Mouse (Mus musculus): ENCODE results near the gene Zfp882.
"Not testable (repeated sequence)": the region's sequence is repeated elsewhere in the genome, so short reads cannot be mapped to it uniquely, and the experiment has no call there.

The Zfp882 gene

DNA sequence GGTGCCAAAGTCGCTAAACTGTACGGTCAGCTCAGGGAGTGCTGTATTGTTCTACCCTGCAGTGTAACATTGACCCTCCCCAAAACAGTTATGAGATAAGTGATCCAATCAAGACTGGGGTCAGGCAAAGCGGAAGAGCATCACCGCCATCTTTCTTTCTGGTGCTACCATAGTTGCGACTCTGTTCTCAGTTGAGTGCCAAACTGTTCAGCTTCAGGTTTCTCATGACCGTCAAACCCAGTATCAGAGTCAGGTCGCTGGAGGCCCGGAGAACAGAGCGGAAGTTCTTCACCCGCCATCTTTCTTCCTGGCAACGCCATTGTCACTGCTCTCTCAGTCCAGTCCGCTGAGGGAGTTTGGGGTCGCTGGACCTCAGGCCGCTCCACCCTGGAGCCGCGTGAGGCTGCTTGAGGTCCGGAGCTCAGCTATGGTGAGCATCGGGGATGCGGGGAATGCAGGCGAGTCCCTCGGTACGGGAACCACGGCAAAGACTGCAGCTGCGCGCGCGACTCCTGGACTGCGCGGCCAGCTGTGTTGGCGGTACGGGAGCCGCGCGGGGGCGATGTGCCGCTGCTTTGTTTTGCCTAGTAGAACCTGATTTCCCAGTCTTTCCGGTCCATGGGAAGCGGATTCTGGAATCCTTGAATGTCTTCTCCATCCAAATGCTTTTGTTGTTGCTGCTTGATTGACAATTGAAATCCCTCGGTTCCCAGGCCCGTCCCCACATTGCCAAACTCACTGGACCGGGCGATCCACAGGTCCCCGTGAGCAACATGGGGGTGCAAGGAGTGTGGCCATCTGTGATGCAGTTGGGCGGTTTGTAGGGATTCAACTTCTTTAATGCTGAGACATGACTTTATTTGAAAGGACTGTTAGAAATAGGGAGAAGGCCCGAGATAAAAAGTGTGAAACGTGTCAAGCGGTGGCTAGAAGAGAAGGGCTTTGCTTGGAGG lies at the start of gene Zfp882, which contains the start of gene Zfp617:
Gene Zfp882, plus strand, starts transcription at position 300 of the 953 bp plus-strand sequence.
Gene Zfp617, plus strand, starts transcription at position 327 of the 953 bp plus-strand sequence.
- in situ Hi-C loops (cut with MboI, MseI) = no loop called here

DNA sequence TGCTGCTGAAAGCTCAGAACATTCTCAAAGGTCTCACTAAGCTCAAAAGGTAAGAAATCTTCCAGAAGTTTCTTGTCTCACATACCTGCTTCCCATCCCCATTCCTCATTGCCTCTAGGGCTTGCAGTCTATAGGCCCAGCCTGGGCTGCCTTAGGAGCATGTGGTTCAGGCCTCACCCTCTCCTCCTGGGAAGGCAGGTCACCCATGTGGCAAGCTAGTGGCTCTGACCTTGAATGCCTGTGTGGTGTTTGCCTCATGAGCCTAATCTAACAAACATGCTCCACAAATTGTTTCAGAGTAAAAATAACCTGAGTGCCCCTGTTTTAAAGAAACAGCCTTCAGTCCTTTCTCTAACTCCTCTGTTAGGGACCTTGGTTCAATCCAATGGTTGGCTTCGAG lies 46.9 kb upstream of the Zfp882 start:
- in situ Hi-C loops (cut with MboI, MseI) = not testable (repeated sequence)

GRCm38 (mm10) chr8:71862038-71862437 lies 46.4 kb upstream of the Zfp882 start:
- in situ Hi-C loops (cut with MboI, MseI) = not testable (repeated sequence)

- in situ Hi-C loops (cut with MboI, MseI) = no loop called here
These were observed 26.7 kb upstream of the Zfp882 start, which contains the start of gene Zfp709 for GRCm38 (mm10) chr8:71881618-71882274. Zfp709 (plus strand) TSS chr8:71882019.

DNA sequence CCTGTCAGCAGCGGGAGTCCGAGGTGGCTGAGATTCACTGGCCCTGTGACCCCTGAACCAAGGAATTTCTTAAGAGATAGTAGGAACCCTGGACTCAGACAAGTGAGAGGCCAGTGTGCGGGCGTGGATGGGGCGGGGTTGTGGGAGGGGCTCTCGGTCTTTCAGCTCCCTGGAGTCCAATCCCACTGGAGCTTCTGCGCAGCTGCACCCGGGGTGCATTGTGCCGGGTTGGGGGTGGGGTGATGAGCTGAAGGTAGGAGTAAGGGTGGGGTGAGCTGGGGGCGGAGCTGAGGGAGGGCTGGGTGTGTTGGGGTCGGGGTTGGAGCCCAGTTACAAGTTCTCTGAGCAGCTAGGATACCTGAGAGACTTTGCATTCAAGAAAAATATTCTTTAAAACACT lies 7.7 kb upstream of the Zfp882 start:
- in situ Hi-C loops (cut with MboI, MseI) = loop anchor here (5.0 kb wide), 1 partner anchor 873 kb away; no protein-coding TSS in a partner anchor

GRCm38 (mm10) chr8:71903084-71903483 lies 5.3 kb upstream of the Zfp882 start:
- in situ Hi-C loops (cut with MboI, MseI) = loop anchor here (5.0 kb wide), 1 partner anchor 876 kb away; no protein-coding TSS in a partner anchor

DNA sequence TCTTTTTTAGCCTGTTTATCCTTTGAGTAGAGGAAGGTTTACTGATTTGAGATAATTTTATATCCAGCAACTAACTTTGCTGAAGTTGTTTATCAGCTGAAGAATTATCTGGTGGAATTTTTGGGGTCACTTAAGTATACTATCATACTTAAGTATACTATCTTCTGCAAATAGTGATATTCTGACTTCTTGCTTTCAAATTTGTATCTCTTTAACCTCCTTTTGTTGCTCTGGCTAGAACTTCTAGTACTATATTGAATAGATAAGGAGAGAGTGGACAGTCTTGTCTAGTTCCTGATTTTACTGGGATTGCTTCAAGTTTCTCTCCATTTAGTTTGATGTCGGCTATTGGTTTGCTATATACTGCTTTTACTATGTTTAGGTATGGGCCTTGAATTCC lies 1.6 kb upstream of the Zfp882 start:
- in situ Hi-C loops (cut with MboI, MseI) = no loop called here

DNA sequence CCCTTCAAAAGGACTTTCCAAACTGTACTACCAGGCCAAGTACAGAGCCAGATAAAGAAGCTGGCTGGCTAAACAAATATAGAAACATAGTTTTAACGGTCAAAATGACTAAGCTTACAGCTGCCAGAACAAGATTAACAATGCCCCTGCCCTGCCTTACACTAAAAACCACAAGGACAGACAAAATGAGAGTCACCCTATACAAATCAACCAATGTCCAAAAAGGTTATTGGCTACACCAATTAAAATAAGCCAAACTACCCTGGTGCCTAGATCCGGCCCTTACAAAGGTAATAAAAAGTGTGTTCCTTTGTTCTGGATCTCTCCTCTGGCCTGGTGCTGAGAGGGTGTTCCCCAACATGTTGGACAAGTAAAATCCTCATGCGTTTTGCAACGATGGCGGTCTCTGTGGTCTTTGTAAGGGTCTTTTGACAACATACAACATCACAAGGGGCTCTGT lies 580 bp upstream of the Zfp882 start:
- in situ Hi-C loops (cut with MboI, MseI) = no loop called here

- in situ Hi-C loops (cut with MboI, MseI) = no loop called here
These were observed 3.9 kb downstream of the Zfp882 start for GRCm38 (mm10) chr8:71912286-71912685.

GRCm38 (mm10) chr8:71922567-71923401 lies 14.4 kb downstream of the Zfp882 start:
- in situ Hi-C loops (cut with MboI, MseI) = no loop called here

DNA sequence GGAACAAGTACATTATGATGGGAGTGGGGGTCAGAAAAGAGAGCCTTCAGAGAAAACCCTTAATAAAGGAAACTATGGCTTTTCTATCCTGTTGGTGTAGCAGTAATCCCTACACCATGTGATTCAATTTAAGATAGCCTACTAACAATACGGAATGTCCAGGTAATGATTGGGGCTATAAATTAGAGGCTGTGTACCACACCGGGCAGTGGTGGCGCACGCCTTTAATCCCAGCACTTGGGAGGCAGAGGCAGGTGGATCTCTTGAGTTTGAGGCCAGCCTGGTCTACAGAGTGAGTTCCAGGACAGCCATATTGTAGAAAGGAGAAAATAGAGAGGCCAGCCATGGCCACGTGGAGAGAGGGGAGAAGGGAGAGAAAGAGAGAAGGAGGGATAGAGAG lies 17.4 kb downstream of the Zfp882 start:
- in situ Hi-C loops (cut with MboI, MseI) = no loop called here

GRCm38 (mm10) chr8:71926551-71926950 lies 18.1 kb downstream of the Zfp882 start:
- in situ Hi-C loops (cut with MboI, MseI) = no loop called here

- in situ Hi-C loops (cut with MboI, MseI) = no loop called here
These were observed 19.4 kb downstream of the Zfp882 start for GRCm38 (mm10) chr8:71927779-71928178.

DNA sequence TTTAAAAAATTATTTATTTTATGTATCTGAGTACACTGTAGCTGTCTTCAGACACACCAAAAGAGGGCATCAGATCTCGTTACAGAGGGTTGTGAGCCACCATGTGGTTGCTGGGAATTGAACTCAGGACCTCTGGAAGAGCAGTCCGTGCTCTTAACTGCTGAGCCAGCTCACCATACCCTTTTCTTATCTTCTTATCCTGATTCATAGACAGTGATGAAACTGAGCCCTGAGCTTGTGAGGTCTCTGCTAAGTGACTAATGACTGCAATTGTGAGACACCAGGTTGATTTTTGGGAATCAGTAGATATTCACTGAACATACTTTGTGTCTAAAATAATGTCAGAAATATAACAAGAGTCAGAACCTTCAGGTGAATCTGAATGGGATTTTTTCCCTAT lies 29.6 kb downstream of the Zfp882 start:
- in situ Hi-C loops (cut with MboI, MseI) = not testable (repeated sequence)

DNA sequence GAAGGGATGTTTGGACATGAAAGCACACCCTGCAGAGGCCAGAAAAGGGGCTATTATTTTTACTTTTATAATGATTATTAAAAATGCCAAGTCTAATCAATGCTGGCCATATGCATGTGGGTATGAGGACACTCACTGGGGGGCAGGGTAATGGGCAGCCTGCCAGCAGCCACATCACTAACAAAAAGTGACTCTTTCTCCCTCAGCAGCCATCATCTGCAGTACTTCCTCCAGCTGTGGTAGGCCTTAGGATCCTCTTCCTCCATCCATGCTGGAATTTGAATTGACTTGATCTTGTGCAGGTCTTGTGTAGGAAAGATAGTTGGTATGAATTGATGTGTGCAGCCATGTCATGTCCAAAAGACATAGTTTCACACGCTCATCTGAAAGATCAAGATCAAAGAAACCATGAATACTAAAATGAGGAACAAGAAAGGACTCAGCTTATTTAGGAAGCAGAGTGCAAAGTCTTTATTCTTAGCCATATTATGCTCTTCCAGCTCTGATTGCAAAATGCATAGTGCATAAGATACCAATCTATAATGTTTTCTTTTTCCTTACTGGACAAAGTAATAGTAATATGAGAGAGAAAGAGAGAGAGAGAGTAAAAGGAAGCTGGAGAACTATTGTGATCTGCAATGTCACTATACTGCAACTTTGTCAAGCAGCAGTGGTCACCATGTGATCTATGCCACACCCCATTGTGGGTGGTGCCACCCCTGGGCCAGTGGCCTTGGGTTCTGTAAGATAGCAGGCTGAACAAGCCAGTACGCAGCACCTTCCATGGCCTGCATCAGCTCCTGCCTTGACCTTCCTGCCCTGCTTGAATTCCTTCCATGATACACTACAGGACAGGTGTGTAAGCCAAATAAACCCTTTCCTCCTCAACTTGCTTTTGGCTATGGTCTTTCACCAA lies 32.1 kb downstream of the Zfp882 start:
- in situ Hi-C loops (cut with MboI, MseI) = no loop called here

GRCm38 (mm10) chr8:71941776-71942175 lies 33.4 kb downstream of the Zfp882 start:
- in situ Hi-C loops (cut with MboI, MseI) = no loop called here

- in situ Hi-C loops (cut with MboI, MseI) = no loop called here
These were observed 40.2 kb downstream of the Zfp882 start for GRCm38 (mm10) chr8:71948624-71949023.

DNA sequence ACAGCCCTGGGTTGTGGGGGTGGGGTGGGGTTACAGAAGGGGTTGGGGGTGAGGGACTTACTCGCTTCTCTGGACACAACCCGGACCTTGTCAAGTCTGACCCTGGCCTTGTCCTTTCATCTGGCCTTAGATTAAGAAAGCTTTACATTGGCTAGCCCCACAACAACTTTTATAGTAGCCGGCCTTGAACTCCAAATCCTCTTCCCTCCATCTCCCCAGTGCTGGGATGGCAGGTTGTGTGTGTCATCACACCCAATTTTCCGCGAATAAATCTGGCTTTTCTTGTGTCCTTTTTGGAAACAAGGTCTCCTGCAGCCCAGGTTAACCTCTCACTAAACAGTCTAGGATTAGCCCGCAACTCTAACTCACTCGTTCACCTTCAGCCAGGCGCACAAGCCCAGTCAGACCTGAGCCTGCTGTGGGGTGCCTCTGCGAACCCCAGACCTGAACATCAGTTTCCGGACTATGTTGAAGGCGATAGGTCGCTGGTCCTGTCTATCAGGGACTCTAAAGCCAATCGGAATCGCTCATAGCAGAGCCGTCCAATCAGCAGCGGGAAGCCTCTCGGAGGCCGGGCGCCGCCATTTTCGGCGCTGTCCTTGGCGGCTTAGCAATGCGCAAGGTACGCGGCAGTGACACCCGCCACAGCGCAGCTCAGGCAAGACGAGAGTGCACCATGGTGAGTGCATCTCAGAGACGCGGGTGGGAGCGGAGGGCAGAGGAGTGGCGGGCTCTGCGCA lies 42.2 kb downstream of the Zfp882 start, which contains the start of gene Zfp961:
Gene Zfp961, plus strand, starts transcription at position 557 of the 740 bp plus-strand sequence.
- in situ Hi-C loops (cut with MboI, MseI) = no loop called here

- in situ Hi-C loops (cut with MboI, MseI) = no loop called here
These were observed 43.2 kb downstream of the Zfp882 start for GRCm38 (mm10) chr8:71951436-71952161.

Data from T-helper 1 cell (primary cell).